Mouse (Mus musculus) C2C12 (cell line): Measurements from ENCODE around the gene Smg6. TPM values are rescaled to one million over a fixed set of nuclear protein-coding genes. Genes with fewer than 3 reads are reported as not detected.
A peak's percentile ranks its signal among the peaks of the same experiment; 100 is the strongest.

ENCODE experiments used
- H3K27me3 ChIP-seq: one replicate; pipeline ENCODE4 v1.6.1; 2011; ENCODE audit not compliant: control insufficient read depth, insufficient read depth, insufficient read length
- H3K36me3 ChIP-seq: one replicate; pipeline ENCODE4 v1.6.1; 2011; ENCODE audit not compliant: control insufficient read depth, insufficient read depth
- H3K4me3 ChIP-seq: one replicate; pipeline ENCODE4 v1.5.1; 2011; ENCODE audit warnings: mild to moderate bottlenecking, control low read depth; ENCODE audit not compliant: poor library complexity, insufficient read depth, severe bottlenecking
- H3K79me2 ChIP-seq: one replicate; pipeline ENCODE4 v1.6.1; 2011; ENCODE audit not compliant: control insufficient read depth, insufficient read depth
- H3K79me3 ChIP-seq: one replicate; pipeline ENCODE4 v1.6.1; 2011; ENCODE audit warnings: low read depth, control low read depth
- H3ac ChIP-seq: one replicate; pipeline ENCODE3; 2011; ENCODE audit warnings: low read depth; ENCODE audit not compliant: control insufficient read depth, insufficient read length
- CEBPB ChIP-seq: IDR thresholded peaks from one replicate; pipeline ENCODE4 v1.6.1; 2011; ENCODE audit warnings: low read depth, mild to moderate bottlenecking, control low read depth, moderate library complexity
- CTCF ChIP-seq: IDR thresholded peaks from one replicate; pipeline ENCODE4 v1.5.1; 2011; ENCODE audit not compliant: control insufficient read depth, insufficient read depth, insufficient read length
- FOSL1 ChIP-seq: IDR thresholded peaks from one replicate; pipeline ENCODE4 v1.8.0; 2011; ENCODE audit warnings: mild to moderate bottlenecking, low read length; ENCODE audit not compliant: poor library complexity, insufficient read depth, severe bottlenecking
- MAX ChIP-seq: IDR thresholded peaks from one replicate; pipeline ENCODE4 v1.6.1; 2011; ENCODE audit warnings: mild to moderate bottlenecking, control low read depth
- MYOD1 ChIP-seq: IDR thresholded peaks from one replicate; pipeline ENCODE4 v1.6.1; 2011; ENCODE audit warnings: low read depth; ENCODE audit not compliant: control insufficient read depth, insufficient read length
- MYOG ChIP-seq: IDR thresholded peaks from one replicate; pipeline ENCODE4 v1.6.1; 2011; ENCODE audit not compliant: control insufficient read depth, insufficient read length; ENCODE audit errors: extremely low read depth
- USF1 ChIP-seq: IDR thresholded peaks from one replicate; pipeline ENCODE4 v1.6.1; 2011; ENCODE audit warnings: low read depth, mild to moderate bottlenecking, control low read depth, moderate library complexity
- polyA plus RNA-seq: library from polyadenylated mRNA; unstranded; fragments of >200 nt; fragmentation: generic; extraction: Trizol; gene quantifications from one replicate; pipeline ENCODE4 v1.2.1, GENCODE M21; 2012; ENCODE audit warnings: missing spikeins

Smg6 gene
- polyA plus RNA-seq, 1 experiment = 7.5 TPM

GRCm38 (mm10) chr11:74965516-74965915 is 39.9 kb downstream of the Smg6 start:
- Histone ChIP-seq H3K27me3 (no peaks in the 10 kb centered on the region), H3K4me3 (no peak overlapping the region), H3K79me2 (no peaks in the 10 kb centered on the region), H3K79me3 (no peaks in the 10 kb centered on the region), H3ac (no peak overlapping the region), H3K36me3 (no peaks in the 10 kb centered on the region)
- TF ChIP-seq MYOD1 = no peak
- TF ChIP-seq MYOG = no peak
- no peak for TF ChIP-seq USF1
- TF ChIP-seq CTCF = no peak
- TF ChIP-seq MAX = no peak
- no peak for TF ChIP-seq FOSL1
- TF ChIP-seq CEBPB = no peak

DNA sequence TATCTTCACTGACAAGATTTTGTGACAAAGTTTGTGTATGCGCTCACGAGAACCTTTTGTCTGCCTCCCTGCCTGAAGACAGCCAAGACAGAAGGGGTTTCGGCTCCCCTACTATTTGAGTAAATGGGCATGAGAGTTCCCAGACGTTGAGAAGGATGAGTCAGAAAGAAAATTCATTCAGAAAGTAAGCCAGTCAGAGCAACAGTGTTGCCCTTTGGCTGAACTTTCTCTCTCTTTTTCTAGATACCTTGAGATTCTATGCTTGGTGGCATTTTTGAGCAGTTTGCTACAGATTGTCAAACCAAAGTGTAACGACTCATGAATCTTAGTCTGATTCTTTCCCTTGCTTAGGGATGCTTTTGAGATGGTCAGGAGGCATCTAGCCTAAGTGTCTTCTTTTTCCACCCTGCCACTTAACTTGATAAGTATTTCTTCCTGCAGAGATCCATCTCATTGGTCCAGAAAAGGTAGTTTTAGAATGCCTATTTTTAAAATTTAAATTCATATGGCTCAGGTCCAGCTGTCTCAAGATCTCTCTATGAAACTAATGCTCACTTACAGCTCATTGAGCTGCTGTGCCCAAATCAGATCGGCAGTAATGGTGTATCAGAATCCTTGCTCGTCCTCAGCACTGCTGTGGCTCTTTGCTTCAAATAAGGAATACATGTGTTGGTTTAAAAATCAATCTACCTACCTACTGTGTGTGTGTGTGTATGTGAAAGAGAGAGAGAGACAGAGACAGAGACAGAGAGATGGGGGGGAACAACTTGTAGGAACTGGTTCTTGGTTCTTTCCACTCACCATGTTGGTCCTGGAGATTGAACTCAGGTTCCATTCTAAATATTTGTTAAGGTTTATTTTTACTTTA is 47.9 kb downstream of the Smg6 start:
- Histone ChIP-seq H3K79me2 (no peaks in the 10 kb centered on the region), H3K27me3 (no peaks in the 10 kb centered on the region), H3K79me3 (peaks cover 2% of the 10 kb centered on the region), H3ac (no peak overlapping the region), H3K36me3 (peaks cover 3% of the 10 kb centered on the region), H3K4me3 (no peak overlapping the region)
- no peak for TF ChIP-seq MAX
- no peak for TF ChIP-seq MYOG
- no peak for TF ChIP-seq USF1
- TF ChIP-seq FOSL1 = no peak
- TF ChIP-seq CEBPB = no peak
- no peak for TF ChIP-seq MYOD1
- TF ChIP-seq CTCF = no peak

DNA sequence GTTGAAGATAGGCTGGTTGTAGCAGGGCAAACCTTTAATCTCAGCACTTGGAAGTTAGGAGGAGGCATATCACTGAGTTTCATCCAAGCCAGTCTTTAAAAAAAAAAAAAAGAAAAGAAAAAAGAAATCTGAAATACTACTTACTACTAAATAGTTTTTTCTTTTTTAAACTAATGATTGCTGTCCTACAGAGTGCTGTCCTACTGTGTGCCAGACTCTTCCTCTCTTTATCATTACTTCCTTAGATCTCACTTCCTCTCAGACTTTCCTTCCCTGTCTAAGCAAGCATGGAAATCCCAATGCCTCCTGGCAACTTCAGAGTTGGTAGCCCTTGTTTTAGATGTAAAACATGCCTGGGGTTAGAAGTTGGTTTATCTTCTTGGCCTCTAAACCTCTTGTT is 49.0 kb downstream of the Smg6 start:
- peaks cover 2% of the 10 kb centered on the region for H3K79me3 ChIP-seq
- H3K4me3 ChIP-seq = no peak overlapping the region
- TF ChIP-seq FOSL1 (no peak), USF1 (no peak), MYOD1 (no peak), MYOG (no peak), CTCF (no peak), CEBPB (no peak), MAX (no peak)
- H3ac ChIP-seq = no peak overlapping the region
- H3K79me2 ChIP-seq = no peaks in the 10 kb centered on the region
- no peaks in the 10 kb centered on the region for H3K27me3 ChIP-seq
- H3K36me3 ChIP-seq = peaks cover 3% of the 10 kb centered on the region

GRCm38 (mm10) chr11:74976835-74977687 is 51.4 kb downstream of the Smg6 start:
- Histone ChIP-seq H3K36me3 (peaks cover 3% of the 10 kb centered on the region), H3ac (no peak overlapping the region), H3K4me3 (no peak overlapping the region), H3K79me2 (no peaks in the 10 kb centered on the region), H3K79me3 (no peaks in the 10 kb centered on the region), H3K27me3 (no peaks in the 10 kb centered on the region)
- no peak for TF ChIP-seq MYOG
- TF ChIP-seq MAX = no peak
- TF ChIP-seq USF1 = no peak
- no peak for TF ChIP-seq MYOD1
- no peak for TF ChIP-seq CEBPB
- no peak for TF ChIP-seq FOSL1
- TF ChIP-seq CTCF = no peak

- peaks cover 13% of the 10 kb centered on the region for H3K36me3 ChIP-seq
These were observed 55.8 kb downstream of the Smg6 start for GRCm38 (mm10) chr11:74981464-74981863.

More at GRCm38 (mm10) chr11:74981464-74981863, 55.8 kb downstream of the Smg6 start:
- H3K4me3 ChIP-seq = no peak overlapping the region
- H3K27me3 ChIP-seq = no peaks in the 10 kb centered on the region
- no peak overlapping the region for H3ac ChIP-seq
- TF ChIP-seq FOSL1 (no peak), CTCF (peak; percentile 96), CEBPB (no peak), MYOD1 (peak; percentile 34), USF1 (no peak), MYOG (no peak), MAX (peak; percentile 49)
- no peaks in the 10 kb centered on the region for H3K79me2 ChIP-seq
- H3K79me3 ChIP-seq = no peaks in the 10 kb centered on the region
